Mouse (Mus musculus): ENCODE results near the gene Reps1.

GRCm38 (mm10) chr10:18113473-18114093 is 57.9 kb downstream of the Reps1 start:
- TF ChIP-seq POLR2AphosphoS5 (IDR thresholded peaks at IDR 0.05; ENCODE audit: insufficient replicate concordance, low read depth, low read length) (no peak), CTCF (IDR thresholded peaks at IDR 0.05; ENCODE audit: low read depth, low read length) (no peak)
